Mouse (Mus musculus): ENCODE measurements around the gene Lrrc31. TPM values are rescaled to one million over a fixed set of nuclear protein-coding genes. Genes with fewer than 3 reads are reported as not detected.

Gene Lrrc31
- polyA plus RNA-seq, 1 experiment from 2014 or later, result not detected

DNA sequence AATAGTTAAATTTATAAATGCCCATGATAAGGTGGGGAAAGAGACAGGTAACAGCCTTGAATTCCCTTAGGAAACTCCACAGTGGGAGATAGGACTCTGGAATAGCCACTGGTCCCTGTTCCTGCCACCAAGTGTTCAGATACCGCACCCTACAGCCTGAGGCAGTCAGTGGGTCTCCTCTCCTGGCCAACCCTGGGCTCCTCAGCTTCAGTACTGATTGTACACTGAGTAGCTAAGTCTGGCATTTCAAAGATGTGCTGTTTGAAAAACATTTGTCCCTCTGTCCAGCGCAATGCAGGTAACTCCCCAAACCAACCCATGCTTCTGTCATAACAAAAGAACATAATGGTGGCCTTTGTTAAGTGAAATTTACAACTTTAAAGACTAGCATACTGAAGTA is 4.0 kb downstream of the Lrrc31 start:
- H3K27me3 ChIP-seq, result no peaks in the 10 kb centered on the region
- ATAC-seq, result no peak
- ChIA-PET CTCF (interaction anchor here (0.6 to 3.8 kb wide), 37 partner anchors 9 to 566 kb away, joined by 3 to 13 read pairs (median 4); partner anchors contain the start of genes Gpr160 and Sec62), POLR2A (interaction anchor here (1.3 kb wide), 1 partner anchor 97 kb away, joined by 3 read pairs; the partner anchor contains the start of gene Sec62)
- no peak for DNase-seq (ENCODE audit: low read depth, low spot score)
- no peak for TF ChIP-seq CTCF (IDR thresholded peaks at IDR 0.05)
- in situ Hi-C loops (cut with MboI; ENCODE audit: low pct_unique_long_range_greater_than_20kb), result no loop called here

DNA sequence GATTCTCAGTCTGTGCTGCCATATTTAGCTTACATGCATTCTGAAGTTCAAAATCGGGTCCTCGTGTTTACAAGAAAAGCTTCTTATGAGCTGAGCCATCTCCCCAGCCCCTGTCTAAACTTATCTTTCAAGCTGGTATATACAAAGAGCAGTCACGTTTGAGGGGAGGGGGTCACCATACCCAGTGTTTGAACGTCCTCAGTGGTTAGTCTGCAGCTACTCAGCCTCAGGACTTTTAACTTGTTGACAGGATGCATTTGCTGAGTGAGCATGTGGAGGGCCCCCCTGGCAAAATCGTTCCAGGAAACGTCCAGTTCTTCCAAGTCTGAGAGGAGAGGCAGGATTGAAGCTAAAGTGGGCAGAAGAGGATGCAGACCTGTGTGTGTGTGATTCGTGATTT is 8.7 kb downstream of the Lrrc31 start:
- H3K27me3 ChIP-seq, result no peaks in the 10 kb centered on the region
- TF ChIP-seq CTCF (IDR thresholded peaks at IDR 0.05), result no peak
- in situ Hi-C loops (cut with MboI; ENCODE audit: low pct_unique_long_range_greater_than_20kb), result no loop called here
- ChIA-PET CTCF (interaction anchor here (0.8 to 3.1 kb wide), 9 partner anchors 10 to 284 kb away, joined by 3 to 11 read pairs (median 3); no protein-coding TSS in a partner anchor), POLR2A (interaction anchor here (0.5 to 0.7 kb wide), 2 partner anchors 39 to 177 kb away, joined by 3 to 5 read pairs; no protein-coding TSS in a partner anchor)
- DNase-seq (ENCODE audit: low read depth, low spot score), result no peak
- no peak for ATAC-seq

DNA sequence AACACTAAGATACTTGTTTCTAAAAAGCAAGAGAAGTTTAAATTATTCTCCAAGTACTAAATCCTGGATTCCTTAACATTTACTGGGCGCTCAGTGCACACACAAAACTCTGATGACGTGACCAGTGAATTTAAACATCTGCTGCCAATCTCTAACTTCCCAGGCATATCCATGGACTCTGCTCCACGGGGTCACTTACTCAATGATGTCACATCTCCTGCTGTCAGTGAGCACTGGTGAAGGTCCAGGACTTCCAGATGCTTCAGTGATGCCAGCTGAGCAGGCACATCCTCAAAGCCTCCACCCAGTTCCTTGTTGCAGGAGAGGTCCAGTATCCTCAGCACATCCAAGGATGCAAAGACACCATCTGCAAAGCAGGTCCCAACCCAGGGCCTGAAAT is 12.4 kb downstream of the Lrrc31 start:
- no peaks in the 10 kb centered on the region for H3K27me3 ChIP-seq
- ChIA-PET POLR2A (no interaction called here), CTCF (interaction anchor here (0.9 kb wide), 1 partner anchor 107 kb away, joined by 3 read pairs; no protein-coding TSS in a partner anchor)
- ATAC-seq (no peak), DNase-seq (ENCODE audit: low read depth, low spot score) (no peak)
- in situ Hi-C loops (cut with MboI; ENCODE audit: low pct_unique_long_range_greater_than_20kb), result no loop called here
- no peak for TF ChIP-seq CTCF (IDR thresholded peaks at IDR 0.05)

DNA sequence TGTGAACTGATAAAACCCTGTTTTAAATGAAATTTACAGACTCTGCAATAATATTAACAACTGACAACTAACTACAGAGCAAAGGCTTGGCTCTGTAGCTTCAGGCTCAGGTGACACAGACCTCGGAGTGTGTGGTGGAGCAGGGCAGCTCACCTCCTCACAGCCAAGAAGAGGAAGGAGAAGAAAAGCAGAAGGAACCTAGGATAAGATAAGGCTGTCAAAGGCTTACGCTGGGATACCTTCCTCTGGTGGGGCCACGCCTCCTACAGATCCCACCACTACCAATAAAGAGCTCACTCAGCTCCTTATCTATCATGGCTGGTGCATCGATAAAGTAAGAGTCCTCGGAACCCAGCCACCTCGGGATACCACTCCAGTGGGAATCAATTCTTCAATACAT is 16.5 kb downstream of the Lrrc31 start:
- CTCF ChIA-PET, result interaction anchor here (1.0 to 1.8 kb wide), 3 partner anchors 12 to 91 kb away, joined by 3 to 8 read pairs (median 3); no protein-coding TSS in a partner anchor
- DNase-seq (ENCODE audit: low read depth, low spot score) (no peak), ATAC-seq (no peak)
- POLR2A ChIA-PET, result interaction anchor here (1.0 kb wide), 1 partner anchor 9 kb away, joined by 3 read pairs; no protein-coding TSS in a partner anchor
- no peaks in the 10 kb centered on the region for H3K27me3 ChIP-seq
- in situ Hi-C loops (cut with MboI; ENCODE audit: low pct_unique_long_range_greater_than_20kb), result no loop called here
- TF ChIP-seq CTCF (IDR thresholded peaks at IDR 0.05), result no peak

DNA sequence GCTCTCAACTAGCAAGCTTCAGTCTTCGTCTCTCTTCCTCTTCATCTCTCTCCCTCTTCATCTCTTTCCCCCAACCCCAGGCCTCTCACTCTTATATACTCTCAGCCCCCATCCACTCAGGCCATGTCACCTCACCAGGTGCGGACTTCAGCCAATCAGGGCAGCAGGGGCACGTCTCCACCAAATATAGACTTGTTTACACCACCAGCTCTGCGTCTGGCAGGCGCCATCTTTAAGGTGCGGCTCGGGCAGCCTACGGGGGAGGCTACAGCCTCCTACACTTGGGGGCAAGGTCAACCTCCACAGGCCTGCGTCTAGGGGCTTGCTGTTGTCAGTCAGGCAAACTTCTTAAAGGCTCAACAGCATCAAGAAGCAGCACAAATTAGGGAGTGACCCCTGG is 41.2 kb downstream of the Lrrc31 start:
- in situ Hi-C loops (cut with MboI; ENCODE audit: low pct_unique_long_range_greater_than_20kb), result no loop called here
- TF ChIP-seq CTCF (IDR thresholded peaks at IDR 0.05), result no peak
- POLR2A ChIA-PET, result no interaction called here
- DNase-seq (ENCODE audit: low read depth, low spot score) (no peak), ATAC-seq (no peak)
- CTCF ChIA-PET, result no interaction called here
- peaks cover 45% of the 10 kb centered on the region for H3K27me3 ChIP-seq

DNA sequence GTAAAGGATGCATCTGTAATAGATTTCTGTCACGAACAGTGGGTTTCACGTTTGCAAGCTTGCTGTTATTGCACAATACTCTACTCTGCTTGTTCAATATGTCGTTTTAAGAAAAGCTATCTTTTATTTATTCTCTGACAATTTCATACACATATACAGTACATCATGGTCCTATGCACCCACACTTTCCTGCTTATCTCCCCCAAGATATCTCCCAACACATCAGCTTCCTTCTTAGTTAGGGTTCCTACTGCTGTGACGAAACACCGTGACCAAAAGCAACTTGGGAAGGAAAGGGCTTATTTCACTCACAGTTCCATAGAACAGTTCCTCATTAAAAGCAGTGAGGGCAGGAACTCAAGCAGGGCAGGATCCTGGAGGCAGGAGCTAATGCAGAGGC is 43.7 kb downstream of the Lrrc31 start:
- peaks cover 45% of the 10 kb centered on the region for H3K27me3 ChIP-seq
- POLR2A ChIA-PET, result interaction anchor here (0.7 kb wide), 1 partner anchor 47 kb away, joined by 3 read pairs; no protein-coding TSS in a partner anchor
- DNase-seq (ENCODE audit: low read depth, low spot score) (no peak), ATAC-seq (no peak)
- CTCF ChIA-PET, result interaction anchor here (0.9 to 1.4 kb wide), 5 partner anchors 9 to 35 kb away, joined by 3 to 6 read pairs (median 3); no protein-coding TSS in a partner anchor
- no peak for TF ChIP-seq CTCF (IDR thresholded peaks at IDR 0.05)
- in situ Hi-C loops (cut with MboI; ENCODE audit: low pct_unique_long_range_greater_than_20kb), result no loop called here

DNA sequence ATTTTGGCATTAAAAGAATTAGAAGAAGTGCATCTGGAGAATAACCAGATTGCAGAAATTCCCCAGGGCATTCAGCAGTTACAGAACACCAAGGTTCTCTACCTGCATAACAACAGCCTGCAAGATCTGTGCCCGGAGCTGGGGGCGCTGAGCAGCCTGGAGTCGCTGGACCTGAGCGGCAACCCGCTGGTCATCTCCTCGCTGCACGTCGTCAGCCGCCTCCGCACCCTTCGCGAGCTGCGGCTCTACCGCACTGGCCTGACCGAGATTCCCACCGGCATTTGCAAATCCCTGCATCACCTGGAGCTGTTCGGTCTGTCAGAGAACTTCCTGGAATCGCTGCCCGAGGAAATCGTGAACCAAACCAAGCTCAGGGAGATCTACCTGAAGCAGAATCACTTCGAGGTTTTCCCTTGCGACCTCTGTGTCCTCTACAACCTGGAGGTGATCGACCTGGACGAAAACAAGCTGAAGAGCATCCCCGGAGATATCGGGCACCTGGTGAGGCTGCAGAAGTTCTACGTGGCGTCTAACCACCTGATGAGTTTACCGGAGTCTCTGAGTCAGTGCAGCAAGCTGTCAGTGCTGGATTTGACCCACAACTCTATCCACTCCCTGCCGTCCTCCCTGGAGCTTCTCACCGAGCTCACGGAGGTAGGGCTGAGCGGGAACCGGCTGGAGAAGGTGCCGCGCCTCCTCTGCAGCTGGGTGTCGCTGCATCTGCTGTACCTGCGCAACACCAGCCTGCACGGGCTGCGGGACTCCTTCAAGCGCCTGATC is 49.4 kb downstream of the Lrrc31 start:
- no peak for DNase-seq (ENCODE audit: low read depth, low spot score)
- ChIA-PET CTCF (interaction anchor here (1.2 to 2.1 kb wide), 2 partner anchors 10 to 58 kb away, joined by 3 to 9 read pairs; no protein-coding TSS in a partner anchor), POLR2A (interaction anchor here (0.6 to 1.5 kb wide), 5 partner anchors 11 to 1549 kb away, joined by 3 to 4 read pairs (median 4); no protein-coding TSS in a partner anchor)
- no peak for TF ChIP-seq CTCF (IDR thresholded peaks at IDR 0.05)
- H3K27me3 ChIP-seq, result peaks cover 40% of the 10 kb centered on the region
- ATAC-seq, result peak; percentile 58
- in situ Hi-C loops (cut with MboI; ENCODE audit: low pct_unique_long_range_greater_than_20kb), result no loop called here

DNA sequence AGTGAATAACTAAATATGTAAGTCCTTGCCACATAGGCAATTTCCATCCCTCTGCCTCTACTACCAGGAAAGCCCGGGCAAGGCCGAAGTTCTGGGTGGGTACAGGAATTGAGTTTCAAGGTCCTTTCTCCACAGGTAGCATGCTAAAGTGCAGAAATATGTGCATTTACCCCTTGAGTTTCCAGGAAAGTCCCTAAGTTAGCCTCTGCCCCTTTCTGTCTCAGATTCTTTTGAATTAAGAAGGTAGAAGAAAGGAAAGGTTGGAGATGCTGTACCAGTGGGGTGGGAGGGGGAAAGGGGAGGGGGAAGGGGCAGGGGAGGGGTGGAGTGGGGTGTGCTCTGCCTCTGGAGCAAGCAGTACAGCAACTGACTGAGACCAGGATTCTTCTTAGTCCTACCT is 51.2 kb downstream of the Lrrc31 start:
- ChIA-PET POLR2A (no interaction called here), CTCF (no interaction called here)
- ATAC-seq (no peak), DNase-seq (ENCODE audit: low read depth, low spot score) (no peak)
- no peak for TF ChIP-seq CTCF (IDR thresholded peaks at IDR 0.05)
- in situ Hi-C loops (cut with MboI; ENCODE audit: low pct_unique_long_range_greater_than_20kb), result no loop called here
- peaks cover 32% of the 10 kb centered on the region for H3K27me3 ChIP-seq

DNA sequence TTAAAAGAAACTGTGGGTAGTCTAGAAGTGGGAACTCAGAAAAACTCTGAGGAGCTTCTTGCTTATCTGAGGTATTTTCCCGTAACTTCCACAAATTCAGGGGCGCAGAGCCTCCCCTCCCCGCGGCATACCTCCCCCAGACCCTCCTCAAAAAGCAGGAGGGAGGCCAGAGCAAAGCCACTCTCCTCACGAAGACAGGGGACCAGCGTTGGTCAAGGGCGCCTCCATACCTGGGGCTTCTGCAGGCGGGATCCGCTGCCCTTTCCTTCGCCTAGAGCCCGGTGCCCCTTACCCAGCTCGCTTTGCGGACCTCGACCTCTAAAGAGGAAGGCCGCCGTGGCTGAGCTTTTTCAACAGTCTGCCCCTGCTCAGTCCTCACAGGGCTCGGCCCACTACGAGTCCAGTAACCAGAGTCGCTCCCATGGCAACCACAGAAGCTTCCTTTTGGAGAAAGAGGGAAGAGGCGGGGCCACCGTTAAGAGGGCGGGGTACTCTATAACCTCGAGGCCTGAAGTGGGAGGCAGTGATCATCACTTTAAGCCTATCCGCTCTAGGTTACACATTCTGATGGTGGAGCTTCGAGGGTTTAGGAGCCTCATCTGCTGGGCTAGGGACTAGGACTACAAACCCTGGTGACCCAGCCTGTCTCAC is 52.1 kb downstream of the Lrrc31 start, which contains the start of gene Lrrc34:
Gene Lrrc34 (minus strand): TSS at position 430 of the 651 bp plus-strand sequence.
- no peak for TF ChIP-seq CTCF (IDR thresholded peaks at IDR 0.05)
- peaks cover 24% of the 10 kb centered on the region for H3K27me3 ChIP-seq
- ChIA-PET POLR2A (no interaction called here), CTCF (no interaction called here)
- no peak for ATAC-seq
- in situ Hi-C loops (cut with MboI; ENCODE audit: low pct_unique_long_range_greater_than_20kb), result no loop called here
- no peak for DNase-seq (ENCODE audit: low read depth, low spot score)

DNA sequence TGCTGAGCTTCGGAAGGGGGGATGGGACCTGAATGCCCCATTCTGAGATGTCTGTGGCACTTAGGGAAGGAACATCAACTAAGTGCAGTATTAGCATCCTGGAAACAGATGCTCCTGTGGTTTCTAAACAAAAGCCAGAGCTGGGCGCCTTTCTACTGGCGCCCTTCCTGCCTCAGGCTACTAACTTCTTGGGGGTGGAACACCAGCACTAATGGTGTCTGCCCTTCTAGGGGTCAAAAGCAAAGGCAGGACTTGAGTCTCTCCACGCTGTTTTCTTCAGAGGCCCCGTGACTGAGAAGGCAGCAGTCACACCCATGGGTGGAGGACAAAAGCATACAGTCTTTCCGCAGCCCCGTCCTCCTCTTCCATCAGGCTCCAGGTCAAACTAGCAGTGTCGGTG is 52.9 kb downstream of the Lrrc31 start:
- in situ Hi-C loops (cut with MboI; ENCODE audit: low pct_unique_long_range_greater_than_20kb), result no loop called here
- no peak for DNase-seq (ENCODE audit: low read depth, low spot score)
- TF ChIP-seq CTCF (IDR thresholded peaks at IDR 0.05), result no peak
- CTCF ChIA-PET, result interaction anchor here (1.3 kb wide), 1 partner anchor 9 kb away, joined by 3 read pairs; no protein-coding TSS in a partner anchor
- H3K27me3 ChIP-seq, result peaks cover 20% of the 10 kb centered on the region
- no peak for ATAC-seq
- POLR2A ChIA-PET, result no interaction called here
